Mouse (Mus musculus): ENCODE results near the gene Hoxd11.

DNA sequence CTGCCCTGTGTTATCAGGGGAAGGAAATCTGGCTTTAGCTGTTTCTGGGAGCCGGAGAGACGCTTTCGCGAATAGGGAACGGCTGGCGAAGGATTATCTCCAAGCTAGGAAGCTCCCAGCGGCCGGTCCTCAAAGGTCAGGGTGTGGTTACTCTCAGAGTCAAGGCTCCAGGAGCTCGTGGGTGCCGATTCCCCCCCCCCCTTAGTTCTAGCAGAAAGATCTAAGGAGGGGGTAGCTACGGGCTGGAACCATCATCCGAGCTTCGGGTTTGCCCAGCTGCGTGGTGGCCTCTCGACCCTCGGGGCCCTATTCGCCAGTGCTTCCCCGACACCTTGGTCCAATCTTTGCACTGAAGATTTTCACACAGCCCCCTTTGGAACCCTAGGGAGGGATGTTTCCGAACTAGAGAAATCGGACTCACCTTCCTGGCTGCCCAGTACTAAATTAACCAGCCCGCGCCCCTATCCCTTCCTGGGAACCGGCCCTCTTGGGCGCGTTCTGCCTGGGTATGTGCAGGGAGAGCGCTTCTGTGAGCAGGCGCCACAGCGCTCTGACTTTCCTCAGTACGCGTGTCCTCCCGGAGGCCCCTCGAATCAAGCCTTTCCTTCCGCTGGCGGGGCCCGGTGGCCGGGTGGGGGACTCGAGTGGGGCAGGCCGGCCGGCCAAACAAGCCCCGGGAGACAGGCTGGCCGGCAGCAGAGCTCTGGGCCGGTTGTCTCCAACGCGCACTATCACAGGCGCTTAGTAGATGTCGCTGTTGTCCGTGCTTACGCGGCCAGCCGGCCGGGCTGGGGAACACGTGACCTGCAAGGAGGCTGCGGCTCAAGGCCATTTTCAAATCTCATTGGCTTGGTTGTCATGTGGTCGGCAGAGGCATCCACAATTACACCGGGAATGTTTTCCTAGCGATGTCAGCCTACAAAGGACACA is 11.9 kb downstream of the Hoxd11 start, which contains the start of gene Hoxd10:
- TF ChIP-seq CTCF (IDR thresholded peaks at IDR 0.05; ENCODE audit: borderline replicate concordance, insufficient read depth, low read length), result peak; percentile 43; the same call in 1 of the 2 replicates
- TF ChIP-seq POLR2A (IDR thresholded peaks at IDR 0.05; ENCODE audit: low read depth, low read length), result peak; percentile 19; the same call in 1 of the 2 replicates
